Mouse (Mus musculus): ENCODE results near the gene Gm49320. TPM values are rescaled to one million over a fixed set of nuclear protein-coding genes. Genes with fewer than 3 reads are reported as not detected.
A peak's percentile ranks its signal among the peaks of the same experiment; 100 is the strongest.

Gene Gm49320
- polyA plus RNA-seq, 1 experiment: not detected

GRCm38 (mm10) chr8:4276111-4276465 lies 37.4 kb downstream of the Gm49320 start:
- WGBS: 20% methylated on average over 9 of the region's 9 CpGs
- H3K4me1 ChIP-seq (ENCODE audit: control insufficient read depth, insufficient read depth, low read length): no peaks in the 10 kb centered on the region
- no peak for TF ChIP-seq POLR2A (IDR thresholded peaks at IDR 0.05; ENCODE audit: borderline replicate concordance, control insufficient read depth, low read depth, low read length)
- TF ChIP-seq CTCF (IDR thresholded peaks at IDR 0.05; ENCODE audit: control insufficient read depth, insufficient read depth, low read length): no peak
- H3K4me3 ChIP-seq (replicated peaks; ENCODE audit: control insufficient read depth, low read depth, low read length): peak overlapping the region; percentile 86
- H3K27ac ChIP-seq (ENCODE audit: control insufficient read depth, insufficient read depth, low read depth, low read length, poor library complexity): no peak overlapping the region; the same call in 1 of the 2 replicates

- Histone ChIP-seq H3K27ac (ENCODE audit: control insufficient read depth, insufficient read depth, low read depth, low read length, poor library complexity) (no peak overlapping the region), H3K4me1 (ENCODE audit: control insufficient read depth, insufficient read depth, low read length) (no peaks in the 10 kb centered on the region), H3K4me3 (replicated peaks; ENCODE audit: control insufficient read depth, low read depth, low read length) (no peak overlapping the region)
- TF ChIP-seq CTCF (IDR thresholded peaks at IDR 0.05; ENCODE audit: control insufficient read depth, insufficient read depth, low read length) (no peak), POLR2A (IDR thresholded peaks at IDR 0.05; ENCODE audit: borderline replicate concordance, control insufficient read depth, low read depth, low read length) (no peak)
- 82% methylated on average over 5 of the region's 5 CpGs for WGBS
Measured at GRCm38 (mm10) chr8:4292738-4293137, 54.1 kb downstream of the Gm49320 start.

DNA sequence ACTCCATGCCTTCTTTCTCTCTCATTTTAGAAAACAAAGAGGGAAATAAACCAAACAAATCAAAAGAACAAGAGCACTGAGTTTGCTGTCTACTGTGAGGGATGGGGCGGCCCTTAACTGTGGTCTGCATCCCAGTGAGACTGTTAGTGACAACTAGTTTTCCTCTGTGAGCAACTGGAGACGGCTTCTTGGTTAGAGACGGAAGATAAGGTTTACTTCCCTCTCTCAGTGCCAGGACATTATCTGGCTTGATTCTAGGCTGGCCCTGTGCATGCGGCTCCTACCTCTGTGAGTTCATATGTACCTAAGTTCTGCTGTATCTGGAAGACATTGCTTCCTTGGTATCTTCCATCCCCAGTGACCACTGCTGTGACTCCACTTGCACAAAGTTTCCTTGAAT lies 59.2 kb downstream of the Gm49320 start:
- WGBS: 68% methylated on average over 4 of the region's 4 CpGs
- Histone ChIP-seq H3K27ac (ENCODE audit: control insufficient read depth, insufficient read depth, low read depth, low read length, poor library complexity) (no peak overlapping the region), H3K4me3 (replicated peaks; ENCODE audit: control insufficient read depth, low read depth, low read length) (no peak overlapping the region), H3K4me1 (ENCODE audit: control insufficient read depth, insufficient read depth, low read length) (no peaks in the 10 kb centered on the region)
- no peak for TF ChIP-seq CTCF (IDR thresholded peaks at IDR 0.05; ENCODE audit: control insufficient read depth, insufficient read depth, low read length)
- TF ChIP-seq POLR2A (IDR thresholded peaks at IDR 0.05; ENCODE audit: borderline replicate concordance, control insufficient read depth, low read depth, low read length): no peak

Other genes starting within 250 kb of the Gm49320 start
- 6.1 and 12.5 TPM in 2 replicates for gene Cd209f, start 133.0 kb upstream of the Gm49320 start, polyA plus RNA-seq (2011; ENCODE audit: insufficient read depth, insufficient read length, low replicate concordance, missing spikeins)
- 1.4 TPM in 1 of 2 replicates, not detected in the other for gene Cd209g, start 104.8 kb upstream of the Gm49320 start, polyA plus RNA-seq (2011; ENCODE audit: insufficient read depth, insufficient read length, low replicate concordance, missing spikeins)
- gene Evi5l, start 72.3 kb upstream of the Gm49320 start, polyA plus RNA-seq (2011; ENCODE audit: insufficient read depth, insufficient read length, low replicate concordance, missing spikeins): 8.7 and 8.8 TPM in 2 replicates
- not detected in 2 replicates for gene Prr36, start 21.4 kb upstream of the Gm49320 start, polyA plus RNA-seq (2011; ENCODE audit: insufficient read depth, insufficient read length, low replicate concordance, missing spikeins)
- gene Lrrc8e, start 12.0 kb upstream of the Gm49320 start, polyA plus RNA-seq (2011; ENCODE audit: insufficient read depth, insufficient read length, low replicate concordance, missing spikeins): not detected in 2 replicates
- 88.3 and 112 TPM in 2 replicates for gene Map2k7, start 125 bp upstream of the Gm49320 start, polyA plus RNA-seq (2011; ENCODE audit: insufficient read depth, insufficient read length, low replicate concordance, missing spikeins)
- 12.4 and 16.3 TPM in 2 replicates for gene Tgfbr3l, start 9.3 kb downstream of the Gm49320 start, polyA plus RNA-seq (2011; ENCODE audit: insufficient read depth, insufficient read length, low replicate concordance, missing spikeins)
- gene Snapc2, start 14.2 kb downstream of the Gm49320 start, polyA plus RNA-seq (2011; ENCODE audit: insufficient read depth, insufficient read length, low replicate concordance, missing spikeins): 6.0 and 14.2 TPM in 2 replicates
- 3.8 TPM in 1 of 2 replicates, not detected in the other for gene Ctxn1, start 20.4 kb downstream of the Gm49320 start, polyA plus RNA-seq (2011; ENCODE audit: insufficient read depth, insufficient read length, low replicate concordance, missing spikeins)
- 46.5 and 48.3 TPM in 2 replicates for gene Timm44, start 37.0 kb downstream of the Gm49320 start, polyA plus RNA-seq (2011; ENCODE audit: insufficient read depth, insufficient read length, low replicate concordance, missing spikeins)
- gene Ccl25, start 86.3 kb downstream of the Gm49320 start, polyA plus RNA-seq (2011; ENCODE audit: insufficient read depth, insufficient read length, low replicate concordance, missing spikeins): 8.7 and 17.5 TPM in 2 replicates
- gene Elavl1, start 86.5 kb downstream of the Gm49320 start, polyA plus RNA-seq (2011; ENCODE audit: insufficient read depth, insufficient read length, low replicate concordance, missing spikeins): 21.7 and 28.5 TPM in 2 replicates

All from bone marrow, adult 2 months (tissue).